Mouse (Mus musculus) CD8-positive naive resting alpha-beta T cell, adult 57 days (primary cell): ENCODE data around the gene Dthd1. TPM values are rescaled to one million over a fixed set of nuclear protein-coding genes. Genes with fewer than 3 reads are reported as not detected.

Source experiments
- total RNA-seq: library from RNA; stranded (reverse); gene quantifications from one replicate; pipeline ENCODE4 v1.2.4, GENCODE M21; 2023

The Dthd1 gene
- not detected for total RNA-seq

DNA sequence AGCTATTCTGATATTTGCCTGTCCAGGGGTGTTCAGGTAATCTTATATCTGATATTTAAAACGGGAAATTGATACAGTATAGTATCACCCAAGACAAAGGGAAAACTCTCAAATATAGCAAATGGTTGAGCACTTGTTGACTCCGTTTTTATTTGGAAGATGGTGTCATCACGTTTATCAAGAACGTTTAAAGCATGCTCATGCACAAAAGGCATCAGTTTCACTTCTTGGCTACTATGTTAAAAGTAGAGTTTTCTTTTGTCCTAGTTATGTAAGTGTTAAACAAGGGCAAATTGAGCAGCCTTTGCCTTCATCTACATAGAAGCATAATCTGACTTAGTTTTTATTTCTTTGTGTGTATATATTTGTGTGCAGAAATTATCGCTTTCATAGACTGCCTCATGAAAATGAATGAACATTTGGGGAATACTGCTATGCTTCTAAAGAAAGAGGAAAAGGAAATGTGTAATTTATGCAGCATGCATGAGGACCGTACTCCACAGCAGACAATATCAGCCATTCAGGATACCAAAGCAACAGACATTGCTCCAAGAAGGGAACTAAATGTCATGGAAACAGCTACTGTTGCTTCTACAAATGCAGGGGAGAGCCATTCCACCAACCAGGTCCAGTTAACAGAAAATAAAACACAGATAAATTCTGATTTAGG is at the start of gene Dthd1:
Gene Dthd1, plus strand, starts transcription at position 422 of the 670 bp plus-strand sequence.

DNA sequence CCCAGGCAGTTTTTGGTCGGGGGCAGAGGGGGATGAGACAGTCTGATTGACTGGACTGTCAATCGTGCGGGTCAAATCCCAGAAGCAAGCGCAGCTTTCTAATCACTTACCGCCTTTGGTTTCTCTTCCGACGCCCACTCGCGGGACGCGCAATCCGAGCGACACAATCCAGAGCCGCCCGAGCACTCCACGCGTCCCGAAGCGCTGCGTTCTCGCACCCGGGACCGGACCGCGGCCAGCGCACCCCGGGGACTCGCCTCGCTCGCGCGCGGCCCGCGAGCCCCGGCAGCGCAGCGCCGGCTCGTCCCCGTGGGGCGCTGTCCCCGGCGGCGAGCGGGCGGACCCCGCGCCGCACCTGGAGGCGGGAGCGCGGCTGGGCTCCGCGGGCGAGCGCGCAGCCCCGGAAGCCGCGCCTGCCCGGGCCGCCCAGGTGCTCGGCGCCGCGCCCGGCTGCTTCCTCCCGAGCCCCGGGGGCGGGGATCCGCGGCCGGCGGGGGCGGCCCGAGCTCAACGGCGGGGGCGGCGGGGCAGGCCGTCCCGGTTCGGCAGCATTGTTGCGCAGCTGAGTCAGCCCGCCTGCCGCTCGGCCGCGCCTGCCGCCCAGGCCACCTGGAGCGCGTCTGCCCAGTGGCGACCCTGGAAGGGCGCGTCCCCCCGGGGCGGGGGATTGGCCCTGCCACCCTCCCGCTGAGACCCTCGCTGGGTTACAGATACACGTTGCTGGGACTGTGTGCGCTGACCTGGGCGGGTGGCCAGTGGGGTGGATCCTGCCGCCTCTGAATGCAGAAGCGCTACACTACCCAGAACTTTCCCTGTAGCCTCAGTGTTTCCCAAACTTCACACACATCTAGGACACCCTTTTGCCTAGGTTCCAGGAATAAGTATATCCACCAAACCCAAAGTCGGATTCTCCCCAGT is 47.6 kb upstream of the Dthd1 start, which contains the start of gene Arap2:
Gene Arap2, minus strand, starts transcription at position 376 of the 918 bp plus-strand sequence.

Other genes starting within 250 kb of the Dthd1 start
- gene Arap2, start 47.7 kb upstream of the Dthd1 start, total RNA-seq, result 132 TPM